Mouse (Mus musculus): ENCODE data around the gene Commd9. TPM values are rescaled to one million over a fixed set of nuclear protein-coding genes. Genes with fewer than 3 reads are reported as not detected.

Gene Commd9
- polyA plus RNA-seq, 1 experiment from 2014 or later, result 65.2 TPM

Other genes with a start within 250 kb of the Commd9 start
- gene Rag1, start 236.7 kb upstream of the Commd9 start, polyA plus RNA-seq (2014; fragmentation: Nextera tagmentation; extraction: Ambion mirVana), result 0.56 and 0.87 TPM in 2 replicates
- 60.6 and 61.7 TPM in 2 replicates for gene B230118H07Rik, start 236.7 kb upstream of the Commd9 start, polyA plus RNA-seq (2014; fragmentation: Nextera tagmentation; extraction: Ambion mirVana)
- gene Traf6, start 207.8 kb upstream of the Commd9 start, polyA plus RNA-seq (2014; fragmentation: Nextera tagmentation; extraction: Ambion mirVana), result 18.5 and 20.9 TPM in 2 replicates
- 18.6 and 21.9 TPM in 2 replicates for gene Prr5l, start 3.2 kb upstream of the Commd9 start, polyA plus RNA-seq (2014; fragmentation: Nextera tagmentation; extraction: Ambion mirVana)

All from limb, embryonic 11.5 days (tissue).